Mouse (Mus musculus) MEL (cell line): Measurements from ENCODE around the gene Cpped1.

Experiments
- CTCF ChIP-seq, 3 experiments: IDR thresholded peaks in 2 of 3; conservative IDR thresholded peaks in 1 of 3; 2 replicates each; pipeline ENCODE4 v1.5.1; 2011 to 2012; ENCODE audit warnings: low read length in 3 of 3, low read depth in 2 of 3, mild to moderate bottlenecking in 2 of 3, improper control_type of control experiment in 1 of 3, inconsistent platforms in 1 of 3, mixed read lengths in 1 of 3, moderate library complexity in 1 of 3; ENCODE audit not compliant: control insufficient read depth in 1 of 3, insufficient read depth in 1 of 3, poor library complexity in 1 of 3, severe bottlenecking in 1 of 3
- E2F4 ChIP-seq: IDR thresholded peaks from 2 replicates; pipeline ENCODE4 v1.6.1; 2011; ENCODE audit warnings: low read depth, low read length, improper control_type of control experiment, borderline replicate concordance
- EP300 ChIP-seq, 2 experiments: IDR thresholded peaks; 2 replicates each; pipeline ENCODE4 v1.6.1; 2011; ENCODE audit warnings: improper control_type of control experiment in 2 of 2, low read length in 2 of 2, low read depth in 1 of 2, mild to moderate bottlenecking in 1 of 2
- GATA1 ChIP-seq: IDR thresholded peaks from 2 replicates; pipeline ENCODE4 v1.6.1; 2011; ENCODE audit warnings: low read depth, low read length, improper control_type of control experiment
- NELFE ChIP-seq: IDR thresholded peaks from 2 replicates; pipeline ENCODE4 v1.6.1; 2011; ENCODE audit warnings: low read depth, low read length, improper control_type of control experiment
- POLR2A ChIP-seq, 2 experiments: IDR thresholded peaks; 2 replicates each; pipeline ENCODE4 v1.6.1; 2011 to 2012; ENCODE audit warnings: low read length in 2 of 2, mild to moderate bottlenecking in 2 of 2, control low read depth in 1 of 2, improper control_type of control experiment in 1 of 2, low read depth in 1 of 2, moderate library complexity in 1 of 2; ENCODE audit not compliant: control insufficient read depth in 1 of 2, insufficient read depth in 1 of 2, poor library complexity in 1 of 2
- TBP ChIP-seq: IDR thresholded peaks from 2 replicates; pipeline ENCODE4 v1.8.0; 2011; ENCODE audit warnings: low read depth, low read length, improper control_type of control experiment
- USF1 ChIP-seq: IDR thresholded peaks from 2 replicates; pipeline ENCODE4 v1.6.1; 2014; ENCODE audit warnings: low read depth, mild to moderate bottlenecking, inconsistent platforms, low read length, improper control_type of control experiment, moderate library complexity

- no peak for TF ChIP-seq POLR2A (IDR thresholded peaks at IDR 0.05; ENCODE audit: control insufficient read depth in 1 of 2, insufficient read depth in 1 of 2, low read depth in 1 of 2, low read length in 2 of 2, poor library complexity in 1 of 2)
- TF ChIP-seq CTCF (IDR thresholded peaks at IDR 0.05 in 2 of 3, conservative IDR thresholded peaks at IDR 0.05 in 1 of 3; ENCODE audit: control insufficient read depth in 1 of 3, insufficient read depth in 1 of 3, low read depth in 2 of 3, low read length in 3 of 3, poor library complexity in 1 of 3, severe bottlenecking in 1 of 3), result no peak
- TF ChIP-seq EP300 (IDR thresholded peaks at IDR 0.05; ENCODE audit: low read depth in 1 of 2, low read length in 2 of 2), result no peak
- TF ChIP-seq GATA1, result no peak
- TF ChIP-seq USF1, result no peak
- no peak for TF ChIP-seq TBP
- TF ChIP-seq NELFE, result no peak
- TF ChIP-seq E2F4, result no peak
These were observed 118.8 kb downstream of the Cpped1 start for GRCm38 (mm10) chr16:11790476-11790875.
